ENCODE assay signal across 9 mouse cellular contexts in the genomic region with DNA sequence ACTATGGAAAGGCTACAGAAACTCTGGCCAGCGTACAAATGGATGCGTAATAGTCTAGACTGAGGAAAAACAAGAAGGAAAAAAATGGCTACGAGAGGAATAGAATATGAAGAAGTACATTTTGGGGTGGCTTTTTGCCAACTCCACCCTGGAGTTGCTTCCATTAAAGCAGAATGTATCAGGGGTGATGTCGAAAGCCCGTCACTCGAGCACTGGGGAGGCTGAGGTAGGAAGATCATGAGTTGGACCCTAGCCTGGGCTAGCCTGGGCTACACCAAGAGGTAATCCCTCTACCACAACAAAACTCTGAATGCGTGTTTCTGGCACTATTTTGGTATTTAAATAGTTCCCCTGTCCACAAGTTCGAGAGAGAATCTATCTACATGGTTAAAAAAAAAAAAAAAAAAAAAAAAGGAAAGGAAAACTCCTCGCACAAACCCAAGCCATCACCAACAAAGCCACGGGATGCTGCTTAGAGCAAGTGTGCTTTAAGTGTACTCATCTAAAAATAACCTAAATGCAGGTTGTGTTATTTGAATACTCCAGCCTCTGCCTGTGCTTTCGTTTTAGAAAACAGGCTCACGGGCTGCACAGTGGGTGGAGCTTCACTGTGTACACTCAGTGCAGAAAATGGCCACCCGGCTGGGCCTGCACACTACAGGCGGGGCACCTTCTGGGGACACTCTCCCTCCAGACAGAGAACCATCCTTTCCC. TPM values are rescaled to one million over a fixed set of nuclear protein-coding genes. Genes with fewer than 3 reads are reported as not detected.
DNase-seq lines count a peak whose midpoint lies in the region; ATAC-seq and TF ChIP-seq lines count a peak whose summit lies in the region.
"Had no signal": no experiment of that assay in that cellular context is flagged by ENCODE, and none has a peak within 500 bp of the region (broad histone marks: within the 10 kb centered on the region; RNA-seq: fewer than 3 reads in every experiment).

No protein-coding gene starts in this region.

- H3K4me2 ChIP-seq in heart, embryonic 16.5 days (ENCODE audit: low read depth, low read length) = peak overlapping the region; percentile 53
- H3K4me2 ChIP-seq in lung, embryonic 14.5 days = peak overlapping the region; percentile 7; the same call in 1 of the 2 replicates
- H3K4me2 ChIP-seq in stomach, embryonic 14.5 days (replicated peaks; ENCODE audit: low read depth, low read length) = no peak overlapping the region
- H3K4me2 ChIP-seq: embryonic facial prominence, embryonic 13.5 days had no signal

- DNase-seq in testis, postnatal 10 days (ENCODE audit: low spot score) = peak; percentile 67
- no peak for DNase-seq in testis, postnatal 14 days (ENCODE audit: low spot score)
- peak; percentile 32 for DNase-seq in brain, embryonic 14.5 days (ENCODE audit: low read depth)
- peak; percentile 61 for DNase-seq in lung, embryonic 14.5 days
- DNase-seq in right cerebral cortex, postnatal 25 days = no peak
- DNase-seq in cerebellum, adult 9-11 months = no peak

- WGBS in heart, embryonic 16.5 days = 62% methylated on average over 14 of the region's 14 CpGs
- 72% methylated on average over 14 of the region's 14 CpGs for WGBS in lung, embryonic 14.5 days
- 72% methylated on average over 14 of the region's 14 CpGs for WGBS in stomach, embryonic 14.5 days

- H3K4me3 ChIP-seq in heart, embryonic 16.5 days (ENCODE audit: low read length) = peak overlapping the region; percentile 30
- no peak overlapping the region for H3K4me3 ChIP-seq in lung, embryonic 14.5 days (ENCODE audit: low read depth, low read length)
- no peak overlapping the region for H3K4me3 ChIP-seq in stomach, embryonic 14.5 days (ENCODE audit: low read depth, low read length)
- H3K4me3 ChIP-seq: embryonic facial prominence, embryonic 13.5 days had no signal

- H3K27me3 ChIP-seq in heart, embryonic 16.5 days (ENCODE audit: control insufficient read depth, insufficient read depth, low read length) = no peaks in the 10 kb centered on the region
- no peaks in the 10 kb centered on the region for H3K27me3 ChIP-seq in lung, embryonic 14.5 days (ENCODE audit: insufficient read depth, low read length)
- no peaks in the 10 kb centered on the region for H3K27me3 ChIP-seq in stomach, embryonic 14.5 days (ENCODE audit: control insufficient read depth, insufficient read depth, low read length)
- H3K27me3 ChIP-seq: embryonic facial prominence, embryonic 13.5 days had no signal

- H3K9ac ChIP-seq in heart, embryonic 16.5 days (ENCODE audit: low read length) = peak overlapping the region; percentile 62
- no peak overlapping the region for H3K9ac ChIP-seq in lung, embryonic 14.5 days
- H3K9ac ChIP-seq in stomach, embryonic 14.5 days (replicated peaks; ENCODE audit: low read depth, low read length) = no peak overlapping the region
- H3K9ac ChIP-seq: embryonic facial prominence, embryonic 13.5 days had no signal

- peaks cover 5% of the 10 kb centered on the region for H3K36me3 ChIP-seq in heart, embryonic 16.5 days (ENCODE audit: control insufficient read depth, insufficient read depth)
- peaks cover 8% of the 10 kb centered on the region for H3K36me3 ChIP-seq in lung, embryonic 14.5 days (ENCODE audit: insufficient read depth)
- H3K36me3 ChIP-seq in stomach, embryonic 14.5 days (ENCODE audit: control insufficient read depth, insufficient read depth, low read length) = peaks cover 3% of the 10 kb centered on the region; the same call in 1 of the 2 replicates

- H3K9me3 ChIP-seq in heart, embryonic 16.5 days (replicated peaks; ENCODE audit: control insufficient read depth, low read length) = no peaks in the 10 kb centered on the region
- H3K9me3 ChIP-seq in lung, embryonic 14.5 days (ENCODE audit: low read depth, low read length) = no peaks in the 10 kb centered on the region
- H3K9me3 ChIP-seq in stomach, embryonic 14.5 days (ENCODE audit: control insufficient read depth, low read depth, low read length) = no peaks in the 10 kb centered on the region
- H3K9me3 ChIP-seq: embryonic facial prominence, embryonic 13.5 days had no signal

- H3K4me1 ChIP-seq in heart, embryonic 16.5 days (ENCODE audit: control insufficient read depth, insufficient read depth, low read length) = peaks cover 40% of the 10 kb centered on the region
- H3K4me1 ChIP-seq in lung, embryonic 14.5 days (ENCODE audit: insufficient read depth) = no peaks in the 10 kb centered on the region
- H3K4me1 ChIP-seq in stomach, embryonic 14.5 days (ENCODE audit: control insufficient read depth, insufficient read depth, low read length) = 0 out of 2 replicates have a peak, but pooled peaks cover 2% of the 10 kb centered on the region

- peak overlapping the region; percentile 96 for H3K27ac ChIP-seq in heart, embryonic 16.5 days (ENCODE audit: low read length)
- no peak overlapping the region for H3K27ac ChIP-seq in lung, embryonic 14.5 days (ENCODE audit: low read depth)
- no peak overlapping the region for H3K27ac ChIP-seq in stomach, embryonic 14.5 days (ENCODE audit: low read length)
- H3K27ac ChIP-seq: embryonic facial prominence, embryonic 13.5 days had no signal

- ATAC-seq in heart, embryonic 16.5 days (replicated peaks; ENCODE audit: extremely low read depth, insufficient read depth, low FRiP score) = peak; percentile 67
- no peak for ATAC-seq in lung, embryonic 14.5 days (ENCODE audit: insufficient read depth)
- peak; percentile 72; the same call in 1 of the 2 replicates for ATAC-seq in stomach, embryonic 14.5 days (ENCODE audit: insufficient number of reproducible peaks, insufficient read depth, low FRiP score, low read depth)

- no peak for TF ChIP-seq CTCF in brain, embryonic 14.5 days (IDR thresholded peaks at IDR 0.05; ENCODE audit: borderline replicate concordance, extremely low read depth, insufficient read depth, insufficient read length)
- TF ChIP-seq CTCF in lung, embryonic 14.5 days (IDR thresholded peaks at IDR 0.05; ENCODE audit: low read depth) = no peak

- no peak for TF ChIP-seq POLR2A in brain, embryonic 14.5 days (IDR thresholded peaks at IDR 0.05; ENCODE audit: borderline replicate concordance, extremely low read depth, insufficient read depth, insufficient read length, poor library complexity, severe bottlenecking)

RNA-seq across cellular contexts. Expression of a gene that starts 39.7 kb away (rescaled TPM):
- 8.3 and 15.0 TPM in 2 replicates for polyA plus RNA-seq in brain, embryonic 14.5 days (2012; rRNA removed)
- 28.3 and 29.6 TPM in 2 replicates for polyA plus RNA-seq in heart, embryonic 16.5 days (2015; fragmentation: Nextera tagmentation; extraction: Ambion mirVana)
- polyA plus RNA-seq in lung, embryonic 14.5 days (2014; fragmentation: Nextera tagmentation; extraction: Ambion mirVana) = 24.5 and 24.6 TPM in 2 replicates
- polyA plus RNA-seq in stomach, embryonic 14.5 days (2014; fragmentation: Nextera tagmentation; extraction: Ambion mirVana) = 23.0 and 25.5 TPM in 2 replicates

Comparison
In these comparisons a context has a peak if more than half of its experiments do, and no peak if none do; other contexts are left out.
1. DNase-seq: peak in testis, postnatal 10 days (single experiment), brain, embryonic 14.5 days (single experiment) and lung, embryonic 14.5 days (single experiment); none in testis, postnatal 14 days (single experiment), right cerebral cortex, postnatal 25 days (single experiment) and cerebellum, adult 9-11 months (single experiment).